ENCODE assay signal across 12 mouse cellular contexts in the genomic region with DNA sequence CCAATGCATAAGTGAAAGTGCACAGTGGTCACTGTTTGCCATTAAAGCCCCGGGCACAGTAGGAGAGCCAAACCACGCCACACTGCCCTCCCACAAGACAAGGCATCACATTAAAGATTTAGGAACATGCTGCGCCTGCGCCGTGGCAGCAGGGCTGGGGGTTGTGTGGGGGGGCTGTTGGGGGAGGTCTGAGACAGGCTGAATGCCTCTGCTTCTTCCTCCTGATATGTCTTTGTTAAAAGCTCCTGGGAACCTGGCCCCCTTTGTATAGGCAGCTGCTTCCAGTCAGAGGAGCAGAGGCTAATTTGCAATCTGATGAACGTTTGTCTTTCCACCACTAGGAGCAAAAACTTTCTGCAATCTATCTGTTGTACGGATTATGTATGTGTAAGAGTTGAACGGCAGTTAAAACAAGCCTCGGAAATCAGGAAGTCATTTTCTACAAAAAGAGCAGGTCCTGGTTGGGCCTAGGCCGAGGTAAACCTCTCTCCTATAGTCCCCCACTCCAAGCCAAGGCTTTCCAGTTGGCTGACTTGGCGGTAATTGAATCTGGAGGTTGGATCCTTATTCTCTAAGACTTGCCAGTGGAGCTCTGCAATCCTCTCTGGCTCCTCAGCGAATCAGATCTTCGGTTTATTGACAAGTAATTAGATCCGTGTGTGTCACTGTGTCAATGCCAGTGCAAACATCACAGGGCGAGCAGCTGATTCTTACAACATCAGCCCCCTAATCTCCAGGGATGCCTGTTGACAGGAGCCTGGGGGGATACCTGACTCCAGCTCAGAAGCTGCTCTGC.
DNase-seq lines count a peak whose midpoint lies in the region; ATAC-seq and TF ChIP-seq lines count a peak whose summit lies in the region.
"Had no signal": no experiment of that assay in that cellular context is flagged by ENCODE, and none has a peak within 500 bp of the region (broad histone marks: within the 10 kb centered on the region; RNA-seq: fewer than 3 reads in every experiment).

No protein-coding gene starts in this region.

- no peak overlapping the region for H3K9ac ChIP-seq in kidney, postnatal 0 days (ENCODE audit: low read depth, low read length)
- no peak overlapping the region for H3K9ac ChIP-seq in forebrain, embryonic 12.5 days
- H3K9ac ChIP-seq: liver, embryonic 15.5 days had no signal

- H3K27me3 ChIP-seq in kidney, postnatal 0 days (ENCODE audit: insufficient read depth, low read length): no peaks in the 10 kb centered on the region
- peaks cover 48% of the 10 kb centered on the region for H3K27me3 ChIP-seq in forebrain, embryonic 12.5 days
- H3K27me3 ChIP-seq in midbrain, embryonic 10.5 days (ENCODE audit: low read depth, poor library complexity, severe bottlenecking): peaks cover 92% of the 10 kb centered on the region
- H3K27me3 ChIP-seq: liver, embryonic 15.5 days had no signal

- H3K4me1 ChIP-seq in kidney, postnatal 0 days (replicated peaks; ENCODE audit: insufficient read depth, low read length): no peaks in the 10 kb centered on the region
- H3K4me1 ChIP-seq in forebrain, embryonic 12.5 days: peaks cover 51% of the 10 kb centered on the region
- H3K4me1 ChIP-seq in midbrain, embryonic 10.5 days: peaks cover 76% of the 10 kb centered on the region
- H3K4me1 ChIP-seq: liver, embryonic 15.5 days had no signal

- no peak overlapping the region for H3K4me3 ChIP-seq in kidney, postnatal 0 days (replicated peaks; ENCODE audit: low read depth, low read length)
- H3K4me3 ChIP-seq in forebrain, embryonic 12.5 days (replicated peaks): no peak overlapping the region
- peak overlapping the region; percentile 29 for H3K4me3 ChIP-seq in midbrain, embryonic 10.5 days
- H3K4me3 ChIP-seq: liver, embryonic 15.5 days had no signal

- H3K4me2 ChIP-seq in kidney, postnatal 0 days (ENCODE audit: low read length): no peak overlapping the region
- H3K4me2 ChIP-seq in forebrain, embryonic 12.5 days: peak overlapping the region; percentile 21
- H3K4me2 ChIP-seq: liver, embryonic 15.5 days had no signal

- H3K9me3 ChIP-seq in kidney, postnatal 0 days (replicated peaks; ENCODE audit: low read length): no peaks in the 10 kb centered on the region
- no peaks in the 10 kb centered on the region for H3K9me3 ChIP-seq in forebrain, embryonic 12.5 days
- no peaks in the 10 kb centered on the region for H3K9me3 ChIP-seq in midbrain, embryonic 10.5 days (replicated peaks)
- H3K9me3 ChIP-seq: liver, embryonic 15.5 days had no signal

- ATAC-seq in kidney, postnatal 0 days (replicated peaks; ENCODE audit: low FRiP score, low read depth): no peak; the same call in 1 of the 2 replicates
- peak; percentile 79 for ATAC-seq in forebrain, embryonic 12.5 days (ENCODE audit: low FRiP score)
- ATAC-seq: activated CD4-positive, CD25-positive, alpha-beta regulatory T cell, adult 4 months had no signal

- peak; percentile 22; the same call in 1 of the 2 replicates for TF ChIP-seq CTCF in kidney, postnatal 0 days (IDR thresholded peaks at IDR 0.05; ENCODE audit: low read depth)

- DNase-seq in kidney, postnatal 0 days (ENCODE audit: low spot score): peak; percentile 21
- no peak for DNase-seq in kidney, postnatal 4 days
- peak; percentile 70 for DNase-seq in midbrain, embryonic 10.5 days (ENCODE audit: low spot score)
- peak; percentile 44 for DNase-seq in skeletal muscle tissue, adult 2 months (ENCODE audit: low read depth, low spot score)
- no peak for DNase-seq in urinary bladder, postnatal 10 days (ENCODE audit: low spot score)
- DNase-seq in kidney, adult 18-20 months: no peak
- no peak for DNase-seq in left cerebral cortex, adult 11 months (ENCODE audit: low spot score)
- DNase-seq: cerebellum, adult 11-12 months; heart, postnatal 36 days had no signal

- H3K36me3 ChIP-seq in kidney, postnatal 0 days (ENCODE audit: insufficient read depth, low read length): no peaks in the 10 kb centered on the region
- H3K36me3 ChIP-seq in forebrain, embryonic 12.5 days (replicated peaks): no peaks in the 10 kb centered on the region
- H3K36me3 ChIP-seq in midbrain, embryonic 10.5 days: no peaks in the 10 kb centered on the region
- H3K36me3 ChIP-seq: liver, embryonic 15.5 days had no signal

- H3K27ac ChIP-seq in kidney, postnatal 0 days: no peak overlapping the region
- H3K27ac ChIP-seq in forebrain, embryonic 12.5 days: peak overlapping the region; percentile 79
- peak overlapping the region; percentile 85 for H3K27ac ChIP-seq in midbrain, embryonic 10.5 days (replicated peaks)
- H3K27ac ChIP-seq: liver, embryonic 15.5 days had no signal

- 41% methylated on average over 15 of the region's 15 CpGs for WGBS in kidney, postnatal 0 days
- WGBS in forebrain, embryonic 12.5 days: 8% methylated on average over 15 of the region's 15 CpGs
- WGBS in midbrain, embryonic 10.5 days: 11% methylated on average over 15 of the region's 15 CpGs

Comparison
In these comparisons a context has a peak if more than half of its experiments do, and no peak if none do; other contexts are left out.
1. DNase-seq: peak in kidney, postnatal 0 days (single experiment), midbrain, embryonic 10.5 days (single experiment) and skeletal muscle tissue, adult 2 months (single experiment); none in kidney, postnatal 4 days (0 of 2), urinary bladder, postnatal 10 days (single experiment), kidney, adult 18-20 months (single experiment) and left cerebral cortex, adult 11 months (single experiment).